Mouse (Mus musculus) intestine, postnatal 0 days (tissue): ENCODE measurements at regions not wholly inside any gene's neighbourhood (a gene's known extent, or its start where the extent isn't known, plus 50 kb on each side); places are given as distances from the start of the nearest gene placed in this dataset.

Experiments used
- ATAC-seq: fragments of 200-750 bp; cut with Nextera tagmentation; 2 replicates; pipeline ENCODE4 v1.8.0; 2017; ENCODE audit warnings: mild to moderate bottlenecking, moderate TSS enrichment, moderate library complexity
- H3K27ac ChIP-seq: fragments of 300-500 bp; sonication (generic); 2 replicates; pipeline ENCODE4 v1.5.1; 2014; ENCODE audit warnings: mild to moderate bottlenecking, low read depth, low read length, moderate library complexity
- H3K27me3 ChIP-seq: fragments of 300-500 bp; sonication (generic); replicated peaks from 2 replicates; pipeline ENCODE4 v1.6.1; 2014; ENCODE audit warnings: low read length, mixed read lengths; ENCODE audit not compliant: control insufficient read depth, insufficient read depth
- H3K36me3 ChIP-seq: fragments of 300-500 bp; sonication (generic); 2 replicates; pipeline ENCODE4 v1.6.1; 2014; ENCODE audit warnings: mild to moderate bottlenecking, moderate library complexity; ENCODE audit not compliant: control insufficient read depth, insufficient read depth
- H3K4me1 ChIP-seq: fragments of 300-500 bp; sonication (generic); replicated peaks from 2 replicates; pipeline ENCODE4 v1.6.1; 2014; ENCODE audit warnings: antibody characterized with exemption, low read length, mixed read lengths; ENCODE audit not compliant: control insufficient read depth, insufficient read depth
- H3K4me2 ChIP-seq: fragments of 300-500 bp; sonication (generic); replicated peaks from 2 replicates; pipeline ENCODE4 v1.6.1; 2014; ENCODE audit warnings: low read depth, mild to moderate bottlenecking, moderate library complexity
- H3K4me3 ChIP-seq: fragments of 300-500 bp; sonication (generic); 2 replicates; pipeline ENCODE4 v1.5.1; 2014; ENCODE audit warnings: low read depth, low read length
- H3K9ac ChIP-seq: fragments of 300-500 bp; sonication (generic); 2 replicates; pipeline ENCODE4 v1.6.1; 2014; ENCODE audit warnings: mild to moderate bottlenecking, low read depth, low read length
- H3K9me3 ChIP-seq: fragments of 300-500 bp; sonication (generic); 2 replicates; pipeline ENCODE4 v1.6.1; 2016; ENCODE audit warnings: mixed run types; ENCODE audit not compliant: control insufficient read depth
- CTCF ChIP-seq: sonication (generic); IDR thresholded peaks from 2 replicates; pipeline ENCODE4 v1.5.1; 2016; ENCODE audit warnings: low read depth, mild to moderate bottlenecking, control low read depth, antibody characterized with exemption, moderate library complexity
- WGBS: fragments of 180-500 bp; shearing (Covaris S2); extraction: QIAGEN DNeasy Blood & Tissue Kit; methylation state at CpG from one replicate; pipeline ENCODE4 v1.1.7; 2014; 5-methylcytosine and 5-hydroxymethylcytosine counted together

DNA sequence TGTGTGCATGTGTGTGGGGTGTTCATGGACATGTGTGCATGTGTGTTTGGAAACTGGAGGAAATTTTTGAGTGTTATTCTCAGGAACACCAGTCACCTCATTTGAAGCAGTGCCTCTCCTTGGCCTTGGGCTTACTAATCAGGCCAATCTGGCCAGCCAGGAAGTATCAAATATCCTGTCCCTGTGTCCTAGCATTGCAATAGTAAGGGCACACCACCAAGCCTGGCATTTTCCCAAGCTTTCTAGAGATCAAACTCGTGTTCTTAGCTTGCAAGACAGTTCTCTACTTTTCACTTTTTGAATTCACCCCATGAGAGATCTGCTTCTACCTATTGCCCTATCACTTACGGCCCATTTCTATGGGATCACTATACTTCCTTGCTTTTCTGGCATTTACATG lies 376.7 kb downstream of the 9330182O14Rik start:
- Histone ChIP-seq H3K4me3 (no peak overlapping the region), H3K9ac (no peak overlapping the region), H3K4me1 (no peaks in the 10 kb centered on the region), H3K4me2 (no peak overlapping the region), H3K27me3 (no peaks in the 10 kb centered on the region), H3K36me3 (no peaks in the 10 kb centered on the region), H3K27ac (no peak overlapping the region), H3K9me3 (no peaks in the 10 kb centered on the region)
- TF ChIP-seq CTCF = no peak
- ATAC-seq = no peak
- 61% methylated on average over 2 of the region's 2 CpGs for WGBS

DNA sequence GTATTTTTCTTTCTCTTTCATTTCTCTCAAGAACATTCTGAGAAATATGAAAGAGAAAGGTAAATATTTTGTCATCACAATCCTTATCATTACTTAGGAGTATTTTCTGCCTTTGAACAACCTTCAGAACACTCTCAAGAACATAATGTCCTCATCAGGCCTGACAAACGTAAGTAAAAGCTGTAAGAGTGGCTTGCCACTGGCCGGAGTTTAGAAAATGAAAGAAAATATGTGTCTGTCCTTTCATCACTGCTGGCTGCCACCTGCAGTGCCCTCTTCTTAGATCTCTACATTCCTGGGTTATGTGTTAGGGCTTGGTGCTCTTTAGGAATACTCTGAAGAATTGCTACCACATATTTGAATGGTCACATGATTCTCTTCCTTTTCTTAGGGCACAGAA lies 390.2 kb downstream of the 9330182O14Rik start:
- Histone ChIP-seq H3K4me2 (no peak overlapping the region), H3K27ac (no peak overlapping the region), H3K4me3 (no peak overlapping the region), H3K4me1 (no peaks in the 10 kb centered on the region), H3K27me3 (no peaks in the 10 kb centered on the region), H3K9me3 (no peaks in the 10 kb centered on the region), H3K9ac (no peak overlapping the region), H3K36me3 (no peaks in the 10 kb centered on the region)
- no peak for TF ChIP-seq CTCF
- WGBS = 57% methylated on average over 2 of the region's 2 CpGs
- no peak for ATAC-seq

DNA sequence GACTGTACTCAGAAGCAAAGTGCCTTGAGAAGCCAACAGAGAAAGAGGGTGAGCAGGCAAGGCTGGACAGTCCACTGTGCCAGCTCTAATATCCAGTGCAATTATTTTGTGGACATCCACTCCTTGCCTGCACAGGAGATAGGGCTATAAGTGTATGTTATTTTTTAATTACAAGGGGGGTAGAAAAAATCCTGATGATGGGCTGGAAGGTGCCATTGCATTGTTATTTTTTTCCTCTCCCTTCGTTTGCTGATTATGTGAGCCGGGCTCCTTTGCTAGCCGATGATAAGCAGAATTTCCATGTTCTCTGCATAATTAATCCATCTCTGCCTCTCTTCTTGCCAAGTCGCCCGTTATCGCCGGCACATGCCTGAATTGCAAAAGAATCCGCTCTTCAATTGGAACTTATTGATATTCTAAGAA lies 399.3 kb downstream of the 9330182O14Rik start:
- TF ChIP-seq CTCF = no peak
- 87% methylated on average over 8 of the region's 8 CpGs for WGBS
- no peak overlapping the region for H3K4me3 ChIP-seq
- no peaks in the 10 kb centered on the region for H3K9me3 ChIP-seq
- H3K36me3 ChIP-seq = no peaks in the 10 kb centered on the region
- no peaks in the 10 kb centered on the region for H3K4me1 ChIP-seq
- H3K27me3 ChIP-seq = no peaks in the 10 kb centered on the region
- H3K4me2 ChIP-seq = no peak overlapping the region
- no peak overlapping the region for H3K9ac ChIP-seq
- no peak overlapping the region for H3K27ac ChIP-seq
- no peak for ATAC-seq

DNA sequence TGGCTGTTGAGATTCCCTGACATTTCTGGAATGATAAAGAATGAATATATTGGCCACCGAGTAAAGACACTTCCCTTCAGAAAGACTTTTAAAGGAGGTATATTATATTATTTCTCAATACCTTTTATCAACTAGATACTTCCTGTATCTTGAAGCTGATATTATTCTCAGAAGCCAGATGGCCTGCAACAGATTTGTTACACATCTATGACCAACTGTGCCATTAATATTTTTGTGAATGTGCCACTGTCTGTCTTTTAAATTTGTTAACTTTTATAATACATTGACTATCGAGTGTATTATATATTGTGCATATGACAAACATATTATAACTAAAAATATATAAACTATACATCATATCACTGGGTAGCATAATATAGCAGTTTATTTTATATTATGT lies 427.5 kb downstream of the 9330182O14Rik start:
- 89% methylated on average over 2 of the region's 2 CpGs for WGBS
- H3K27ac ChIP-seq = no peak overlapping the region

DNA sequence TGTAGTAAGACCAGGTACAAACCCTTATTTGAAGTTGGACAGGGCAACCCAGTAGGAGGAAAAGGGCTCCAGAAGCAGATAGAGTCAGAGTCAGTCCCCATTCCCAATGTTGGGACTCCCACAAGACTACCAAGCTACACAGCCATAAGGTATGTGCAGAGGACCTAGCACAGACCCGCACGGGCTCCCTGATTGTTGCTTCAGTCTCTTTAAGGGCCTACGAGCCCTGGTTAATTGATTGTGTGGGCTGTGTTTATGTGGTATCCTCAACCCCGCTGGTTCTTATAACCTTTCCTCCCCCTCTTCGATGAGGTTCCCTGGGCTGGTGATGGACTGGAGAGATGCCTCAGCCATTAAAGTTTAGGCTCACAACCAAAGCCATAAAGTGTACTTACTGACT lies 431.6 kb downstream of the 9330182O14Rik start:
- Histone ChIP-seq H3K9me3 (no peaks in the 10 kb centered on the region), H3K4me2 (no peak overlapping the region), H3K27ac (no peak overlapping the region), H3K4me1 (no peaks in the 10 kb centered on the region), H3K27me3 (no peaks in the 10 kb centered on the region), H3K4me3 (no peak overlapping the region), H3K36me3 (no peaks in the 10 kb centered on the region), H3K9ac (no peak overlapping the region)
- 74% methylated on average over 5 of the region's 5 CpGs for WGBS
- TF ChIP-seq CTCF = no peak
- ATAC-seq = no peak

More for the DNA sequence above, 427.5 kb downstream of the 9330182O14Rik start:
- no peak overlapping the region for H3K9ac ChIP-seq
- H3K4me1 ChIP-seq = no peaks in the 10 kb centered on the region
- H3K4me3 ChIP-seq = no peak overlapping the region
- TF ChIP-seq CTCF = no peak
- H3K27me3 ChIP-seq = no peaks in the 10 kb centered on the region
- ATAC-seq = no peak
- H3K36me3 ChIP-seq = no peaks in the 10 kb centered on the region
- H3K9me3 ChIP-seq = no peaks in the 10 kb centered on the region
- no peak overlapping the region for H3K4me2 ChIP-seq

DNA sequence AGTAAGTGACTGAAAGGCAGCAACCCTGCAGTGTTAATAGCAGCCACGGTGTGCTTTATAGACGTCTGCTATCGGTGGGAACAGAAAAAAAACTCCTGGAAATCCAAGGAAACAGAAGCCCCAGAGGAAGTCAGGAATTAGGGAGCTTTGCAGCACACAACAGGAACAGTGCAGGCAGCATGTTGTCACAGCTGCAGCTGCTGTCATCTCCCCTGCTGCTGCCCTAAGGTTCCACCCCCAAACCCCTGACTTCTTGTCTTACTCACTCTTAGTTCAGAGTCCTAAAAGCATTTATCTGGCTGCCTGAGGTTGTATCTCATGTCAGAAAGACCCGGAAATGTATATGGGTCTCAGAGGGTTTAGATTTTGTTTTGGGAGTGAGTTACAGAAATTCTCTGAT lies 432.3 kb downstream of the 9330182O14Rik start:
- WGBS = 21% methylated on average over 4 of the region's 4 CpGs
- Histone ChIP-seq H3K4me3 (no peak overlapping the region), H3K4me2 (no peak overlapping the region), H3K27me3 (no peaks in the 10 kb centered on the region), H3K9ac (no peak overlapping the region), H3K36me3 (no peaks in the 10 kb centered on the region), H3K27ac (no peak overlapping the region), H3K4me1 (no peaks in the 10 kb centered on the region), H3K9me3 (no peaks in the 10 kb centered on the region)
- ATAC-seq = no peak
- TF ChIP-seq CTCF = no peak

DNA sequence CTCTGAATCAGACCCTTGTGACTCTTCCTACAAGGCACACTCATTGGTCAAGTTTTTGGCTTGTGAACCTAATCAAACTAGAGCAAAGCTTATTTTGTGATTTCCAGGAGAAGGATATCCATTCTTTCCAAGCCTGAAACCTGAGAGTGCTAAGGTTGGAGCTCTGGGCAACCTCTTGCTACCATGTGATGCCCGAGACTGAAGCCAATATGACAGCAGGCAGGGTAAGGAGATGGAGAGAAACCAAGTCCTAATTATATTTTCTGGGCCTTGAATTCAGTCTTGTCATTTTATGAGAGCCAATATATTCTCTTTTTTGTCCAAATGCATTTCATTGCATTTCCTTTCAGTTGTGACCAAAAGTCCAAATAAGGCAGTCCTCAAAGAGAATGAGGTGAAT lies 434.5 kb downstream of the 9330182O14Rik start:
- no peak for ATAC-seq
- Histone ChIP-seq H3K27me3 (no peaks in the 10 kb centered on the region), H3K4me3 (no peak overlapping the region), H3K9ac (no peak overlapping the region), H3K27ac (no peak overlapping the region), H3K4me2 (no peak overlapping the region), H3K36me3 (no peaks in the 10 kb centered on the region), H3K9me3 (no peaks in the 10 kb centered on the region), H3K4me1 (no peaks in the 10 kb centered on the region)
- 87% methylated on average over 1 of the region's 1 CpGs for WGBS
- no peak for TF ChIP-seq CTCF
